Mouse (Mus musculus) liver, embryonic 11.5 days (tissue): Measurements from ENCODE around the gene Osbpl8. TPM values are rescaled to one million over a fixed set of nuclear protein-coding genes. Genes with fewer than 3 reads are reported as not detected.

Experiments used
- ATAC-seq: fragments of 200-750 bp; cut with Nextera tagmentation; replicated peaks from 2 replicates; pipeline ENCODE4 v1.8.0; 2017; ENCODE audit warnings: moderate number of reproducible peaks, mild to moderate bottlenecking, moderate TSS enrichment, moderate library complexity; ENCODE audit not compliant: low FRiP score
- DNase-seq: peaks from one replicate; pipeline ENCODE4 v3.0.0-alpha.2; 2017; ENCODE audit warnings: low spot score
- H3K27ac ChIP-seq: fragments of 300-500 bp; sonication (generic); 2 replicates; pipeline ENCODE4 v1.5.1; 2014; ENCODE audit warnings: mild to moderate bottlenecking, low read depth, low read length, control low read depth
- H3K27me3 ChIP-seq: fragments of 300-500 bp; sonication (generic); replicated peaks from 2 replicates; pipeline ENCODE4 v1.6.1; 2014; ENCODE audit warnings: low read length, mixed read lengths; ENCODE audit not compliant: control insufficient read depth, insufficient read depth
- H3K36me3 ChIP-seq: fragments of 300-500 bp; sonication (generic); 2 replicates; pipeline ENCODE4 v1.6.1; 2014; ENCODE audit warnings: mild to moderate bottlenecking, low read length, moderate library complexity, mixed read lengths; ENCODE audit not compliant: control insufficient read depth, insufficient read depth
- H3K4me1 ChIP-seq: fragments of 300-500 bp; sonication (generic); replicated peaks from 2 replicates; pipeline ENCODE4 v1.6.1; 2014; ENCODE audit warnings: low read length, mixed read lengths; ENCODE audit not compliant: control insufficient read depth, insufficient read depth
- H3K4me2 ChIP-seq: fragments of 300-500 bp; sonication (generic); 2 replicates; pipeline ENCODE4 v1.6.1; 2014; ENCODE audit warnings: mild to moderate bottlenecking, control low read depth, moderate library complexity
- H3K4me3 ChIP-seq: fragments of 300-500 bp; sonication (generic); 2 replicates; pipeline ENCODE4 v1.5.1; 2014; ENCODE audit warnings: low read depth, low read length, control low read depth
- H3K9ac ChIP-seq: fragments of 300-500 bp; sonication (generic); 2 replicates; pipeline ENCODE4 v1.6.1; 2014; ENCODE audit warnings: low read depth, low read length, control low read depth
- H3K9me3 ChIP-seq: fragments of 300-500 bp; sonication (generic); 2 replicates; pipeline ENCODE4 v1.6.1; 2016; ENCODE audit warnings: low read length, inconsistent platforms, mixed read lengths; ENCODE audit not compliant: control insufficient read depth
- WGBS: fragments of 180-500 bp; shearing (Covaris S2); extraction: QIAGEN DNeasy Blood & Tissue Kit; methylation state at CpG from one replicate; pipeline ENCODE4 v1.1.7; 2014; 5-methylcytosine and 5-hydroxymethylcytosine counted together
- polyA plus RNA-seq: library from polyadenylated mRNA; unstranded; fragments of >200 nt; fragmentation: Nextera tagmentation; extraction: Ambion mirVana; gene quantifications from 2 replicates; pipeline ENCODE4 v1.2.1, GENCODE M21; 2014

Gene Osbpl8
- polyA plus RNA-seq, 1 experiment from 2014 or later = 11.2 TPM

- H3K36me3 ChIP-seq = no peaks in the 10 kb centered on the region
- no peaks in the 10 kb centered on the region for H3K27me3 ChIP-seq
- H3K9me3 ChIP-seq = no peaks in the 10 kb centered on the region
- no peak overlapping the region for H3K4me2 ChIP-seq
- 66% methylated on average over 5 of the region's 5 CpGs for WGBS
- H3K4me3 ChIP-seq = no peak overlapping the region
- no peak overlapping the region for H3K27ac ChIP-seq
- no peak overlapping the region for H3K9ac ChIP-seq
- 0 out of 2 replicates have a peak, but pooled peaks cover 3% of the 10 kb centered on the region for H3K4me1 ChIP-seq
- ATAC-seq = no peak
- no peak for DNase-seq
Measured at GRCm38 (mm10) chr10:111251666-111252065, 87.1 kb downstream of the Osbpl8 start.

DNA sequence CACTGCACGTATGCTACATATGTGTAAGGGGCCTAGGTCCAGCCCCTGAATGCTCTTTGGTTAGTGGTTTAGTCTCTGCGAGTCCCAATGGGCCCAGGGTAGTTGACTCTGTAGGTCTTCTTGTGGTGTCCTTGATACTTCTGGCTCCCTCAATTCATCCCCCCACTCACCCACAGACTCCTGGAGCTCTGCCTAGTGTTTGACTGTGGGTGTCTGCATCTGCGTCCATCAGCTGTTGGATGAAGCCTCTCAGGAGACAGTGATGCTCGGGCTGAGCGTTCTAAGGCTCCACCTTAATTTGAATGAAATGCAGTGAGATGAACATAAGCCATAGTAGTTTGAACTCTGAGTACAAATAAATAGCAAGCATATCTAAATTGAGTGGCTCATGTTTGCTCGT, 90.7 kb downstream of the Osbpl8 start:
- Histone ChIP-seq H3K36me3 (0 out of 2 replicates have a peak, but pooled peaks cover 2% of the 10 kb centered on the region), H3K27me3 (no peaks in the 10 kb centered on the region), H3K4me1 (no peaks in the 10 kb centered on the region), H3K9ac (no peak overlapping the region), H3K4me3 (no peak overlapping the region), H3K4me2 (no peak overlapping the region), H3K9me3 (no peaks in the 10 kb centered on the region), H3K27ac (no peak overlapping the region)
- no peak for DNase-seq
- WGBS = 94% methylated on average over 6 of the region's 6 CpGs
- no peak for ATAC-seq

DNA sequence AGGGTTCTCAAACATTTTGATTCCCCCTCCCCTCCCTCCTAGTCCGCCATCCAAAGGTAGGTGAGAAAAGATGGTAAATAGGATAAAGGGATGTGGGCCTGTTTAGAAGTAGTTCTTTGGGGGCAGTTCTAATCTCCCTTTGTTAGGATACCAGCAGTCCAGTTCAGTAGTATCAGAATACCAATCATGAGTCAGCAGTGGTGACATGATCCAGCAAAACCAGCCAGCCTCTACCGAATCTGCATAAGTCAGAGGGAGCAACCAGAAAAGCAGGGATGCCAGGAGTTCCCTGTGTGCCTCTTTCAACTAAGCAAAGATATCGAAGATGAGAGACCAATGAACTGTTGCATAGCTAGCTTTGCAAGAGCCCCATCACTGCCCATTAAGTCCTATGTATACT, 91.6 kb downstream of the Osbpl8 start:
- Histone ChIP-seq H3K27me3 (no peaks in the 10 kb centered on the region), H3K4me3 (no peak overlapping the region), H3K4me2 (no peak overlapping the region), H3K9me3 (no peaks in the 10 kb centered on the region), H3K27ac (no peak overlapping the region), H3K9ac (no peak overlapping the region), H3K36me3 (0 out of 2 replicates have a peak, but pooled peaks cover 2% of the 10 kb centered on the region), H3K4me1 (no peaks in the 10 kb centered on the region)
- WGBS = 81% methylated on average over 3 of the region's 3 CpGs
- DNase-seq (no peak), ATAC-seq (no peak)

DNA sequence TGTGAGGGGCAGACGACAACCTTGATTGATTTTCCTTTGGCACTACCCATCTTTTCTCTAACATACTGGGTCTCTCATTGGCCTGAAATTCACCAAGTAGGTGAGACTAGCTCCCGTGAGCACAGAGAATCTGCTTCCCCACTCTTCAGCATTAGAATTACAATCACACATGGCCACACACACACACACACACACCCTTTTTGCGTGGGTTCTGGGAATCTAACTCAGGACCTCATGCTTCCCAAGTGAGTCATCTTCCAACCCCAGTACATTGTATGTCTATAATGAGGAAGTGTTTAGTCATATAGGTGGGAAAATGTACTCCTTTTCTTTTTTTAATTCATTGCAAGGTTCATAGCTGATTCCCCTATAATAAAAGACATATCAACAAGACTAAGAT, 92.8 kb downstream of the Osbpl8 start:
- ATAC-seq = no peak
- 0 out of 2 replicates have a peak, but pooled peaks cover 2% of the 10 kb centered on the region for H3K36me3 ChIP-seq
- H3K4me2 ChIP-seq = no peak overlapping the region
- H3K9me3 ChIP-seq = no peaks in the 10 kb centered on the region
- no peak for DNase-seq
- 83% methylated on average over 3 of the region's 3 CpGs for WGBS
- H3K27me3 ChIP-seq = no peaks in the 10 kb centered on the region
- no peak overlapping the region for H3K4me3 ChIP-seq
- H3K9ac ChIP-seq = no peak overlapping the region
- H3K4me1 ChIP-seq = no peaks in the 10 kb centered on the region
- no peak overlapping the region for H3K27ac ChIP-seq

- no peak for ATAC-seq
- Histone ChIP-seq H3K9me3 (no peaks in the 10 kb centered on the region), H3K4me2 (no peak overlapping the region), H3K4me3 (no peak overlapping the region), H3K36me3 (0 out of 2 replicates have a peak, but pooled peaks cover 2% of the 10 kb centered on the region), H3K4me1 (no peaks in the 10 kb centered on the region), H3K27me3 (no peaks in the 10 kb centered on the region), H3K9ac (no peak overlapping the region), H3K27ac (no peak overlapping the region)
- no peak for DNase-seq
- 75% methylated on average over 3 of the region's 3 CpGs for WGBS
Measured at GRCm38 (mm10) chr10:111258256-111258655, 93.7 kb downstream of the Osbpl8 start.

- Histone ChIP-seq H3K27ac (no peak overlapping the region), H3K4me2 (no peak overlapping the region)
- no peak for ATAC-seq
Measured at GRCm38 (mm10) chr10:111271687-111272086, 107.1 kb downstream of the Osbpl8 start.

GRCm38 (mm10) chr10:111272905-111273304, 108.4 kb downstream of the Osbpl8 start:
- ATAC-seq (no peak), DNase-seq (no peak)
- no peak overlapping the region for H3K9ac ChIP-seq
- WGBS = 74% methylated on average over 11 of the region's 11 CpGs
- no peak overlapping the region for H3K27ac ChIP-seq
- no peaks in the 10 kb centered on the region for H3K27me3 ChIP-seq
- no peak overlapping the region for H3K4me2 ChIP-seq
- peaks cover 6% of the 10 kb centered on the region; the same call in 1 of the 2 replicates for H3K36me3 ChIP-seq
- H3K4me1 ChIP-seq = no peaks in the 10 kb centered on the region
- no peaks in the 10 kb centered on the region for H3K9me3 ChIP-seq
- no peak overlapping the region for H3K4me3 ChIP-seq

More at GRCm38 (mm10) chr10:111271687-111272086, 107.1 kb downstream of the Osbpl8 start:
- peaks cover 6% of the 10 kb centered on the region; the same call in 1 of the 2 replicates for H3K36me3 ChIP-seq
- H3K4me1 ChIP-seq = no peaks in the 10 kb centered on the region
- no peak for DNase-seq
- no peak overlapping the region for H3K9ac ChIP-seq
- no peak overlapping the region for H3K4me3 ChIP-seq
- WGBS = 80% methylated on average over 15 of the region's 15 CpGs
- H3K9me3 ChIP-seq = no peaks in the 10 kb centered on the region
- no peaks in the 10 kb centered on the region for H3K27me3 ChIP-seq

DNA sequence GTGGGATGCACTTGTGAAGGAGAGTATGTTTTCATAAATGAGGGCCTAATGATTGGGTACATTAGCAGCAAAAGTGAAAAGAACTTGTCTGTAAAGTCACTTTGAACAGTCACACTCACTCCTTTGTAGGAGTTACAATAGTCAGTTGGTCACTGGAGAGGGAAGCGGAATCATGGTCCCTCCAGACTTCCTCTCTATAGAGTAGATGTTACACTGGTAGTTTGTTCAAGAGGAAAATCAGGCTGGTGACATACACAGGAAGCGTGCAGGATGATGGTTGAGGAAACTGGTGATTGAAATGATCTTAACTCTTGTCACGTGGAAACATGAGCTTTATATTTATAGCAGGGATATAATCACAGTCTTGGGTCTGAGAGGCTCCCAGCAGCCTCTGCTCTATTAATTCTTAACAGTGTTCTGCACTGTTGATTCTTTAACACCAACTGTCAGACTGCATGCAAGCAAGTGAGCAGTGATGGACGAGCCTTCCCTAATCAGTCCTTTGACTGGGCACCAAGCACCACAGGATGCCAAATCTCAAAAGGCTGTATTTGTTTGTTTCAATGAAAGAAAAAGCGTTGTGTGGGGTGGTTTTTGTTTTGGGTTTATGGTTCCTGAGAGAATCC, 109.0 kb downstream of the Osbpl8 start:
- ATAC-seq (no peak), DNase-seq (no peak)
- Histone ChIP-seq H3K36me3 (peaks cover 6% of the 10 kb centered on the region; the same call in 1 of the 2 replicates), H3K4me1 (no peaks in the 10 kb centered on the region), H3K9me3 (no peaks in the 10 kb centered on the region), H3K9ac (no peak overlapping the region), H3K27me3 (no peaks in the 10 kb centered on the region), H3K27ac (no peak overlapping the region), H3K4me3 (no peak overlapping the region), H3K4me2 (no peak overlapping the region)
- WGBS = 78% methylated on average over 5 of the region's 5 CpGs

DNA sequence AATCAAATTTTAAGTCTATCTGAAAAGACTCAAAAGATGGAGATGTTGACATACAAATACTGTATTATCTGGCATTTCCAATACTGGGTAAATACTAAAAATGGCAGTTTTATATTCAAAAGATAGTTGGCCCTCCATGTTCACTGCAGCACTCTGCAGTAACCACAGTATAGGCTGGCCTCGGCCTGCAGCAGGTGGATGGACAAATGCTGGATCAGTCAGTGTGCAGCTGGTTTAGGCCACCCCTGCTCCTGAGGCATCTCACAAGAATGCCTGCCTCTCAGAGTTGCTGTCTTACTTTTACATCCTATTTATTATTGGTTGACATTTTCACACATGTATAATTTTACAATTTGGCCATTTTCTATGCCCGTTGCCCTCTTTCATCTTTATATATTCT, 111.3 kb downstream of the Osbpl8 start:
- Histone ChIP-seq H3K4me1 (no peaks in the 10 kb centered on the region), H3K27me3 (no peaks in the 10 kb centered on the region), H3K4me3 (no peak overlapping the region), H3K36me3 (peaks cover 8% of the 10 kb centered on the region; the same call in 1 of the 2 replicates), H3K9ac (no peak overlapping the region), H3K9me3 (no peaks in the 10 kb centered on the region), H3K4me2 (no peak overlapping the region), H3K27ac (no peak overlapping the region)
- WGBS = 89% methylated on average over 2 of the region's 2 CpGs
- DNase-seq (no peak), ATAC-seq (no peak)
